Mouse (Mus musculus) C2C12 (cell line): Measurements from ENCODE around the gene Diras2.

Source experiments
- CTCF ChIP-seq: IDR thresholded peaks from one replicate; pipeline ENCODE4 v1.5.1; 2011; ENCODE audit not compliant: control insufficient read depth, insufficient read depth, insufficient read length
- MAX ChIP-seq: IDR thresholded peaks from one replicate; pipeline ENCODE4 v1.6.1; 2011; ENCODE audit warnings: mild to moderate bottlenecking, control low read depth

GRCm38 (mm10) chr13:52566188-52566760 lies 35.2 kb upstream of the Diras2 start:
- TF ChIP-seq CTCF (no peak), MAX (no peak)
